Mouse (Mus musculus) urinary bladder, adult 2 months (tissue): Measurements from ENCODE around the gene Rexo2. TPM values are rescaled to one million over a fixed set of nuclear protein-coding genes. Genes with fewer than 3 reads are reported as not detected.
"Not testable (repeated sequence)": the region's sequence is repeated elsewhere in the genome, so short reads cannot be mapped to it uniquely, and the experiment has no call there.

Source experiments
- DNase-seq: peaks from one replicate; pipeline ENCODE4 v3.0.0; 2022; ENCODE audit warnings: low spot score
- polyA plus RNA-seq: library from polyadenylated mRNA; depleted of rRNA; stranded (reverse); fragments of >200 nt; gene quantifications from 2 replicates; pipeline ENCODE4 v1.2.3, GENCODE M21; 2012; rRNA removed

The Rexo2 gene
- 412 and 443 TPM in 2 replicates for polyA plus RNA-seq

DNA sequence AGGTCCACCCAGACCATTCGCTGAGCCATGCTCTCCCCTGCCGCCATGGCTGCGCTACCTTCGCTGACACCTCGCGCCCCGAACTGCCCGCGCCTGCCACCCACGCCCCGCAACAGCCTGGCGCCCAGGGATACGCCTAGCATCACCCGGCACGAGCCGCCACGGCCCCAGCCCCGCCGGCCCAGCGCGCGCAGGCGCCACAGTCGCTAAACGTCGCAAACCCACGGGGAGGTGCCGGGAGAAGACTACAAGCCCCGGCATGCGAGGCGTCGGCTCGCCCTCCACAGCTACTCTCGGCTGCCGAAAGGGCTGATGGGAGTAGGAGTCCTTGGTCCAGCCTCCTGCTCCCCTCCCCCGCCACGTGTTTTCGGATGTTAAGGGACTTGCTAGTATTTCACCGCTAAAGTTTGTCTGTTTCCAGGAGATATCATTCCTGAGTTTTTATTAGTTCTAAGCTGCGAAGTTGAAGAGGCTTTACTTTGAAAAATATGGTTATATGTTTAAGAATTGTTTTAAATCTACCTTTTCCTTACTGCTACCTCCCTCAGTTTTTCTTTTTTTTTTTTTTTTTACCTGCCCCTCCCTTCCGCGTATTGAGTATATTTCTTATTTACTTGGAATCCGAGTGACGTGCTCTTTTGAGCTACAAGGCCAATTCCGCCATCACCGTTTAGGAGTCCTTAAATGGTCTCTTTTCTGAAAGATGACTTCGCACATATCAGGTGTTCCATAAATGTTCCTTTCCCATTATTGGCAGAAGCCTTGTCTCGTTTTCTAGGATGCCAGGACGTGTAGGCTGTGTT is at the start of gene Rexo2:
Gene Rexo2, minus strand, starts transcription at position 213 of the 803 bp plus-strand sequence.
- DNase-seq, result peak; percentile 92

GRCm38 (mm10) chr9:48526520-48526919 is 46.1 kb upstream of the Rexo2 start:
- no peak for DNase-seq

DNA sequence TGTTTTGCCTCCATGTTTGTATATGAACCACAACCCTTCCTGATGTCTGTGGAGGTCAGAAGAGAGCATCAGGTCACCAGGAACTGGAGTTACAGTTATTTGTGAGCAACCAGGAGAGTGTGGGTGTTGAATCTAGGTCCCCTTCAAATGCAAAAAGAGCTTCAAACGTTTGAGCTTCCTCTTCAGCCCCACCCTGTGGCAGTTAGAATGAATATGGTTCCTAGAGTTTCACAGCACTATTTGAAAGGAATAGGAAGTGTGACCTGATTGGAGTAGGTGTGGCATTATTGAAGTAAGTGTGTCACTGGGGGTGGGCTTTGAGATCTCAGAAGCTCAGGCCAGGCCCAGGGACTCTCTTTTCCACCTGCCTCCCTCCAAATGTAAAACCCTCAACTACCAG is 45.1 kb upstream of the Rexo2 start:
- no peak for DNase-seq

DNA sequence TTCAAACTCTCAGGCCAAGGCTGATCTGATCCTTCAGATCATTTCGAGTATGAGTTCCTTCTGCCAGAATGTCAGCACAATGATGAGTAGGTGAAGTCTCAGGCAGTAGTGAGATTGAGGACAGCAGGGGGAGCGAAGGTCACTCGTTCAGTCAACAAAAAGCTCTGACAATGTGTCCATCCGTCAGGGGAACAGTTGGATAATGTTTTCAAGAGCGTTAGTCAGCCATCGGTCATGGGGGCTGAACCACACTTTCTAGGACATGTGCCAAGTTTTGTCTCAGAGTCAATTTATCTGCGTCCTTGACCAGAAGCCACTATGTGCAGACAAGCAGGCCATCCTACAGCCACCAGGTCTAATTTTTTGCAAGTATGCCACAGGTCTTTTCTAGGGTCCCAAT is 40.0 kb upstream of the Rexo2 start:
- not testable (repeated sequence) for DNase-seq

- DNase-seq, result no peak
These were observed 37.1 kb upstream of the Rexo2 start for GRCm38 (mm10) chr9:48517372-48518130.

DNA sequence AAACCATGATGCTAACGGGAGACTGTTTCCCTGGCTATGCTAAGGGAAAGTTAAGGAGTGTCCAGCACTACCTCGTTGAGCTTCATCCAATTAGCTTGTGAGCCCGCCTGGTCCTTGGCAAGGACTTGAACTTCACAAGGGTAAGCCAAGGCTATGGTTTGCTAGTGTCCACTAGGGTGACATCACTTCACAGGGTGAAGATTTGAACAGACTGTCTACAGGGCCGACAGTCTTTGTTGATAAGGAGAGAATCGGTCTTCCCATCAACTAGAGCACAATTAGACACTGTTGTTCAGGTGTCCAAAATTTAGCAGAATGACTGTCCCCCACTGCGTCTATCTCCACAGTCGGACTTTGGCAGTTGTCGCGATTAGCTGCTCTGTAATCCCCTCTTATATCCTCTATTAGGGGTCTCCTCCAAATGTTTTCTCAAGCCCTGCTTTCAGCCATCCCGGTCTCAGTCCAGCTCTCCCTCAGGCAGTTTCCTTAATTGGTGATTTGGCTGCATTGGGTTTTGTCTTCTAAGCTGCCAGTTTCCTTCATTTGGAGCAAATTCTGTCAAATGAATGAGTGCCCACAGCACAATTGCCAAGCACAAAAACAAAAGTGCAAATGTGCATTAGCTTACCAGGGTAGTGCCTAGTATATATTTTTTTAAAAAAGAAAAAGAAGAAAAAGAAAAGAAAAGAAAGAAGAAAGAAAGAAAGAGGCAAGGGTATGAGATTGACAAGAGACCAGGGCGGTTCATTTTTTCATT is 36.4 kb upstream of the Rexo2 start:
- no peak for DNase-seq

GRCm38 (mm10) chr9:48515332-48515731 is 34.9 kb upstream of the Rexo2 start:
- DNase-seq, result no peak

- DNase-seq, result no peak
These were observed 29.7 kb upstream of the Rexo2 start for GRCm38 (mm10) chr9:48510134-48510533.

- DNase-seq, result no peak
These were observed 24.4 kb upstream of the Rexo2 start for GRCm38 (mm10) chr9:48504741-48505365.

GRCm38 (mm10) chr9:48503001-48503400 is 22.6 kb upstream of the Rexo2 start:
- DNase-seq, result no peak

GRCm38 (mm10) chr9:48501192-48501591 is 20.8 kb upstream of the Rexo2 start:
- no peak for DNase-seq

DNA sequence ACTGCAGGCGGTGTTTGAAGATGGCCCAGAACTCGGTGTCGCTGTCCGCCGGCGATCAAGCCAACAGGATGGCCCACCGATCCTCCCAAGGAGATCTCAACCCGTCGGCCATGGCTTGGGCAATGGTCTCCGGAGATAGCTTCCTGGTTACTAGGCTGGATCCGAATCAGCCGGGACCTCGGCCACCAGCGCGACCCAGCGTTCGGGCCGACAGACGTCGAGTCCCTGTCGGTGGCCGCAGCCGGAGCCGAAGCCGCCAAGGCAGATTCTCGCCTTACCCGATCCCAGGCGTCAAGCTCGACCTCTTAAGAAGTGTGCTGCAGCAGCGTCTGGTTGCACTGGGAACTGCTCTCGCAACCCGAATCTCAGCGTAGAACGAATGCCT is 15.1 kb upstream of the Rexo2 start:
- no peak for DNase-seq

DNA sequence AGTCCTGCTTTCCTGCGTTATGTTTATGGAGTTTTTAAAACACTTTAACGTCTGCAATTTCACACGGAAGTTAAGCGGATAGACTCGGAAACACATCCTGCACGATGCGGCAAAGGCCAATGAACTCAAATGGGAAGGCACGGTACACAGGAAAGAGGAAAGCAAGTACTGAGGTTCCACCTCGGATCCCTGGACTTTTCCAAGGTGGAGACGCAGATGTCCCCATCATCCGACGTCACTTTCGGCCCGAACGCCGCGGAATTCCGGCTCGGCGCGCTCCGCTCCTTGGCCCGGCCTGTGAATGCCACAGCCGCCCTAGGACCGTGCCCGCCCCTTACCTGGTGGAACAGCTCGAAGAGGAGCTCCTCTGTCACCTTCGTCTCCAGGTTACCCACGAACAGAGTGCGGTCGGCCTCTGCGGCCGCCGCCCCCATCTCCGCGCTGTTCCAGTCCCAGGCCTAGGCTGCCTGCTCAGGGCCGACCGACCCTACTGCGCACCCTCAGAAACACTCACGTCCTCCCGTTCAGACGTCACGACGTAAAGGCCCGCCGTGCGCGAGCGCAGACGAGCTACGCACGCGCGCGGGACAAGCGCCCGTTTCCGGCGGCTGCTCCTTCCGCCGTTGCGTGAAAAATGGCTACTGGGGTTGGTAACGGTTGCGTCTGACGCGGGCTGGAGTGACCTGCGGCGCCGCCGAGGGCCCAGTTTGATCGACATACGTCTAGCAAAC is 14.6 kb upstream of the Rexo2 start, which contains the start of the genes Rbm7 and Gm5617:
Gene Rbm7, minus strand, starts transcription at position 483 of the 731 bp plus-strand sequence.
Gene Gm5617, plus strand, starts transcription at position 626 of the 731 bp plus-strand sequence.
- peak; percentile 89 for DNase-seq

DNA sequence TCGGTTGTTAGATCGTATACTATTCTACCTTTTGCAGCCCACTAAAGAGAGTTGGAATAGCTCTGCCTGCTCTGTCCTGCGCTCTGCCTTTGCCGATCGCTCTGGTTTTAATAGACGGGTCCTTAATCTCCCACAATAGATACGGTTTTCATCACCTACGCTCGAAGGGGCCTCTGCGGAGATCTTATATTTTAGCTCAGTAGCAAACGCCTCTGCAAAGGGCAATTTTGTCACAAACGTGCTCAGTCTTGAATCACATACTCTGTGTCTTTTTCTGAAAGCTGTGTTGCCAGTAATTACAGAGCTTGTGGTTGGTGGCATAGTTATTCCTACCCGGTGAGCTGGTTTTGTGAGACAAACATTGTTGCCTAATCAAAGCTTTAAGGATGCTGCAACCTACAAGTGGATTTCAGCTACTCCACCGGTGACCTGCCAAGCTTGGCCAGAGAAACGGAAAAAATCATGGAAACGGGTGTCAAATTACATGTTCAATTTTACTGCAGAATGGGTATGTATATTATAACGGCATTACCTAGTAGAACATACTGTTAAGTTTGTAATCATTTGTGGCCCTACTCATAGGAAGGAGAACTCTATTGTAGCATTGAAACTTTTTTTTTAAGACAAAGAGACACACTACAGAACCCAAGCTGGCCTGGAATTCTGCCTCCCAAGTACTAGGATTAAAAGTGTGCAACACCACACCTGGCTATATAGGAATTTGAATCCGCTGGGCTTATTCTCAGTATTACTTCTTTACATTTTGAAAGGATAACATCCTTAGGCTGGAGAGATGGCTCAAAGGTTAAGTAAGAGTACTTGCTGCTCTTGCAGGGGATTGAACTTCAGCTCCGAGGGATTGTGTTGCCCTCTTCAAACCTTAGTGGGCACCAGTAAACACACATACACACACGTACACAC is 1.1 kb upstream of the Rexo2 start:
- no peak for DNase-seq

DNA sequence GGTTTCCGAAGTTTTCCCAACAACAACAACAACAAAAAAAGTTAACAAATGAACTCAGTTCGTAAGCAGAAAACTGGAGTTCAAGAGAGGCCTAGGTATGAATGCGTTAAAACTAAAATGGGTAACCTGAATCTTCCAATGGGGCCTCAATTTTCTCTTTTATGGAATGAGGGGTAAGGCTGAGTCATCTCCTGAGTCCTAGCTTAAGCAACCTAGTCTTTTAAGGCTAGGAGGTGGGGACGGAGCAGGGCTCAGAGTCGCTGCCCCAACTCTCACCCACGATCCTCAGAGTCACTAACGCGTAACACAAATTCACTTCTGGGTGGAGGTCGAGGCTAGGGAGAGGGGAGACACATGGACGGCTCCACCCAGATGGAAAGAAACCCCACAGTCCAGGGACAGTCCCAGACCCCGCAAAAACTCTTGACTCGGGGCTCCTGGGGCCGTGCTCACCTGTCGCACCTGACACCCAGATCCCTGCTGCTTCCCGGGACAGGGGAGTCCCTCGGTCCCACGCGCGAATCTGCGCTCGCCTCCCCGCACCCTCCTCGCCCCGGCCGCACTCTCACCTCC is 499 bp downstream of the Rexo2 start:
- no peak for DNase-seq

DNA sequence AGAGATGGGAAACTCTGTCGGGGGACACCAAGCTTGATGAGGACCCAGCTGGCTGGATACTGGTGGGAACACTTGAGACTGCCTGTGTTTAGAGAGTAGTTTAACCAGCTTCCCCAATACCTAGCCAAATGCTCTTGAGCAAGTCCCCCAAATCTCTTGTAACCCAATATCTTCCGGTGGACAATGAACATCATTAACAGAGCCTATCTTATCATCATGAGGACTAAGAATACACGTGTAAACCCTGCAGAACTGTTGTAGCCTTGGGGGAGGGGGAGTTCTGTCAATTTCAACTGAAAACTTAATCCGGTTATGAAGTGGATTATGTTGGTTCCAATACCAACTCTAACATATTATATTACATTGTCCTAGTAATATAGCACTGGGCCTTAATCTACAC is 1.6 kb downstream of the Rexo2 start:
- DNase-seq, result no peak

GRCm38 (mm10) chr9:48476236-48477165 is 3.9 kb downstream of the Rexo2 start:
- no peak for DNase-seq

GRCm38 (mm10) chr9:48474367-48474766 is 6.1 kb downstream of the Rexo2 start:
- DNase-seq, result no peak
